Mouse (Mus musculus): Measurements from ENCODE around the gene Gpr35. TPM values are rescaled to one million over a fixed set of nuclear protein-coding genes. Genes with fewer than 3 reads are reported as not detected.
"Not testable (repeated sequence)": the region's sequence is repeated elsewhere in the genome, so short reads cannot be mapped to it uniquely, and the experiment has no call there.

Gpr35 gene
- polyA plus RNA-seq, 1 experiment from 2014 or later: 7.7 TPM

DNA sequence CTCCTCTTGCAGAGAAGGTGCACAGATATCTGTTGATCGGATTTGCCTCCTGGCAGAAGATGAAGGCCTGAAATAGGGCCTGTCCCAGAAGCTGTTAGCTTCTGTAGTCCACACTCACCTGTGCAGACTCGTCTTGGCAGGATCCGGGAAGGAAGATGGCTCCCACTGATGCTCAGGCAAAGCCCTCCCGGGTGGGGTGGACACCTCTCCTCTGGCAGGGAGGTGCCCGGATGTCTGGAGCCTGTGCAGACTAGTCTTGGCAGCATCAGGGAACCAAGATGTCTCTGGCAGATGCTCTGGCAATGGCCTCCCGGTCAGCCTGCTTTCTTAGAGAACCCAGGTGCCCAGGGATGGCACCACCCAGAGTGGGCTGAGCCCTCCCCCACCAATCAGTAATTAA is 20.1 kb downstream of the Gpr35 start:
- not testable (repeated sequence) for H3K9me3 ChIP-seq; H3K4me1 ChIP-seq; H3K9ac ChIP-seq; H3K27me3 ChIP-seq (replicated peaks); H3K4me2 ChIP-seq; H3K36me3 ChIP-seq; ATAC-seq (ENCODE audit: insufficient read depth, low FRiP score, low read depth); H3K27ac ChIP-seq; H3K4me3 ChIP-seq (replicated peaks)
- whole genome bisulfite sequencing: 74% methylated on average over 6 of the region's 6 CpGs

DNA sequence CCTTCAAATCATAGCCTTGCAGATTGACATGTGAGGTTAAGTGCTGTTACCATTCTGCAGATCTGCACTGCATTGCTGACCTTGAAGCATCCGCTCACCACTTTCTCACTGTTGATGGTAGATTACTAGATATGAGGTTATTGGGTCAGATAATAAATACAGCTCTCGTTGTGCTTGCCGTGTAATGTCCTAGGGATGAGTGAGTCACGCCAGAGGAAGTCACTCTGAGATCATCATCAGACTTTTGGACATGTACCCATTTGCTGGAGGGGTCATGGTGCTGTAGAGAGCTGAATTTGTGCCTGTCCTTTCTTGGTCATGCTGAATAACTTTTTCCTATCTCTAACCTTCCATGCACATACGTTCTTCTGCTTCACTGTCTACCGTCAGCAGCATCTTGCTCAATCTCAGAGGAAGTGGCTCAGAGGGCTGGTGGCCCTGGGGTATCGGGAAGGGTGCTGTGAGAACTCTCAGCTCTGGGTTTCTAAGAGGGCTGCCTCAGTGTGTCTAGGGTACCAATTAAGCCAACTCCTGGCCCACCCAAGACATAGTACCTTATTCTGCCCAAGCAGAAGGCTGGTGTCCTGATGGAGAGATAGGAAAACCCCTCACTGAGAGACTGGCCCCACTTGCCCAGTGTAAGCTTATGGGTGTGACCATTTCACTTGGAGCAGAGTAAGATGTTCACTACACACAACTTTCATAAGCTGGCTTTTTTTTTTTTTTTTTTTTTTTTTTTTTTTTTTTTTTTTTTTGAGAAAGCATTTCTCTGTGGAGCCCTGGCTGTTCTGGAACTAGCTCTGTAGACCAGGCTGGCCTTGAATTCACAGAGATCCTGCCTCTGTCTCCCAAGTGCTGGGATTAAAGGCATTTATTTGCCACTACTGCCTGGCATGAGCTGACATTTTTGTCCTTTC is 21.5 kb downstream of the Gpr35 start:
- no peak overlapping the region for H3K4me3 ChIP-seq (replicated peaks)
- ATAC-seq (ENCODE audit: insufficient read depth, low FRiP score, low read depth): no peak

DNA sequence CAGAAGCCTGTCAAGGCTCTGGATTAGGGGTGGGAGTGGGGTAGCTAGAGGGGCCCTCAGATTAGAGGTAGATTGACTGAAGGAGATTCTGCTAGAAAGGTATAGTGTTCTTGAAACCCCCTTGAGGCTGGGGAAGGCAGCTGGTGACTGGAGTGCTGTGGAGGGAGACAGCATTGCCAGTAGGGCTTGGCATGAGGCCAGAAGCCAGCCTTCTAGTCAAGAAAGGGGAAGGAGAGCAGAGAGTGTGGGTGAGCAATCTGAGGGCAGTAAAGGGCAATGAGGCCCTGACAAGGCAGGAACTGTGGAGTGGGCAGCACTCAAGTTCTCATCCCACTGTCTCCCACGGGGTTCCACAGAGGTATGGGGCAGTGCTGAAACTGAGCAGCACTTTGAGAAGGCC is 22.2 kb downstream of the Gpr35 start:
- Histone ChIP-seq H3K4me1 (0 out of 2 replicates have a peak, but pooled peaks cover 10% of the 10 kb centered on the region), H3K9ac (no peak overlapping the region), H3K4me3 (replicated peaks) (no peak overlapping the region), H3K36me3 (no peaks in the 10 kb centered on the region), H3K27ac (no peak overlapping the region), H3K9me3 (no peaks in the 10 kb centered on the region), H3K4me2 (no peak overlapping the region), H3K27me3 (replicated peaks) (no peaks in the 10 kb centered on the region)
- ATAC-seq (ENCODE audit: insufficient read depth, low FRiP score, low read depth): no peak
- WGBS: 48% methylated on average over 1 of the region's 1 CpGs

More for the DNA sequence above, 21.5 kb downstream of the Gpr35 start:
- no peak overlapping the region for H3K27ac ChIP-seq
- H3K4me2 ChIP-seq: no peak overlapping the region
- no peaks in the 10 kb centered on the region for H3K27me3 ChIP-seq (replicated peaks)
- 76% methylated on average over 7 of the region's 7 CpGs for WGBS
- no peaks in the 10 kb centered on the region for H3K9me3 ChIP-seq
- no peaks in the 10 kb centered on the region for H3K36me3 ChIP-seq
- no peak overlapping the region for H3K9ac ChIP-seq
- H3K4me1 ChIP-seq: 0 out of 2 replicates have a peak, but pooled peaks cover 10% of the 10 kb centered on the region

DNA sequence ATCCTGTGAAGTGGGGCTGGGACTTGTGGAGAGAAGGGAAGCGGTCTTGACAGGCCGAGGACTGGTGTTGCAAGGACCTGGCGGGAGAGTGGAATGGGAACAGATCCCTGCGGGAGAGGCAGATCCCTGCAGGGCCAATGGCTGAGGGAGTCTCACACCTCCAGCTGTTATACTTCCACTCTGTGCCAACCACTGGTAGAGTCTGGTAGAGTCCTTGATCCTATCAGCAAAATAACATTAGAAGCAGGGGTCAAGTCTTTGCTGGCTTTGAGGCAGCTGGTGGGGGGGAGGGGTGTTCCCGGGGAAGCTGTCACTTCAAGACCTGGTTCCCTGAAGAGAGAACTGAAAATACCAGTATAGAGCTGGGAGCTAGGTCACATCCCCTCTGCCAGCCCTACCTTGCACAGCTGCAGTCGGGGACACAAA is 25.5 kb downstream of the Gpr35 start:
- Histone ChIP-seq H3K27me3 (replicated peaks) (no peaks in the 10 kb centered on the region), H3K4me1 (peaks cover 16% of the 10 kb centered on the region; the same call in 1 of the 2 replicates), H3K4me3 (replicated peaks) (no peak overlapping the region), H3K27ac (peak overlapping the region; percentile 71), H3K36me3 (no peaks in the 10 kb centered on the region), H3K4me2 (no peak overlapping the region), H3K9ac (no peak overlapping the region), H3K9me3 (no peaks in the 10 kb centered on the region)
- ATAC-seq (ENCODE audit: insufficient read depth, low FRiP score, low read depth): peak; percentile 63
- 33% methylated on average over 6 of the region's 6 CpGs for WGBS

DNA sequence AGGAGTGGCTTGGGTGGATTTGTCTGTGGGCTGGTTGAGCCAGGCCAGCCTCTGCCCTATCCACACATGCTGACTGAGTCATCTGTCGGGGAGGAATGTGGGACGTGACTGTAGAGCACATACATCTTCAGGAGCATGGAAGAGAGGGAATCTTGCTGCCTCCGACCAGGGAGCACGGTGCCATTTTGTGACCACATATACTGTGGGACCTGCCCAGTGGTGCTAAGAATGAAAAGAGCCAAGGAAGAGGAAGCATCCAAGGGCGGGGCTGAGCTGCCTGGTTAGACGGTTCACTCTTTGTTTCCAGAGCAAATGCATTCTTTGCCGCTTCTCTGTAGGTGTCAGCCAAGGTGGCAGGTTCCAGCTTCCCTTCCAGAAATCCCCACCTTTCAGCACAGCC is 28.0 kb downstream of the Gpr35 start:
- H3K36me3 ChIP-seq: no peaks in the 10 kb centered on the region
- 33% methylated on average over 7 of the region's 7 CpGs for WGBS
- H3K4me3 ChIP-seq (replicated peaks): no peak overlapping the region
- H3K9ac ChIP-seq: no peak overlapping the region
- H3K4me2 ChIP-seq: no peak overlapping the region
- peaks cover 11% of the 10 kb centered on the region; the same call in 1 of the 2 replicates for H3K4me1 ChIP-seq
- no peaks in the 10 kb centered on the region for H3K9me3 ChIP-seq
- ATAC-seq (ENCODE audit: insufficient read depth, low FRiP score, low read depth): no peak
- no peaks in the 10 kb centered on the region for H3K27me3 ChIP-seq (replicated peaks)
- H3K27ac ChIP-seq: no peak overlapping the region

DNA sequence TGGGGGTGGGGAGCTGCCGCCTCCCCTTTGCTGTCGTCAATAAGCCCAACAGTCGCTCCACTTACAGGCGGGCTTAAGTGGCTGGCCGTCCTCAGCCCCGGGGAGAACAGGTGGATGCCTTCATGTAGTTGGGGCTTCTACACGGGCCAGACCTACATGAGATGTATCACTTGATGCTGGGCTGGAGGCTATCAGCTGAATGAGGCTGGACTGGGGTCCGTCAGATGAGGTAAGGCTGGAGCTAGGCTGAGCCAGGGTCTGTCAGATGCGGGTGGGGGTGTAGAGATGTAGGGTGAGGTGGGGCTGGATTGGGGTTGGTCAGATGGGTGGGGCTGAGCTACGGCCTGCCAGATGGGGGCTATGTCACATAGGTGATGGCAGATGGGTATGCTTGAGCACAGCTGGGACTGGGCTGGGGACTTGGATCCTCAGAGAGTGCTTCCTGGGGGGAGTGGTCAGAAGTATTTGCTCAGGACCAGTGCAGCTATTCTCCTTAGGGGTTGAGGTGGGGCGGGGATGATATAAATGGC is 28.5 kb downstream of the Gpr35 start:
- no peaks in the 10 kb centered on the region for H3K27me3 ChIP-seq (replicated peaks)
- no peak overlapping the region for H3K9ac ChIP-seq
- peaks cover 11% of the 10 kb centered on the region; the same call in 1 of the 2 replicates for H3K4me1 ChIP-seq
- ATAC-seq (ENCODE audit: insufficient read depth, low FRiP score, low read depth): no peak
- no peak overlapping the region for H3K27ac ChIP-seq
- WGBS: 19% methylated on average over 11 of the region's 11 CpGs
- no peaks in the 10 kb centered on the region for H3K36me3 ChIP-seq
- no peaks in the 10 kb centered on the region for H3K9me3 ChIP-seq
- no peak overlapping the region for H3K4me2 ChIP-seq
- H3K4me3 ChIP-seq (replicated peaks): no peak overlapping the region

DNA sequence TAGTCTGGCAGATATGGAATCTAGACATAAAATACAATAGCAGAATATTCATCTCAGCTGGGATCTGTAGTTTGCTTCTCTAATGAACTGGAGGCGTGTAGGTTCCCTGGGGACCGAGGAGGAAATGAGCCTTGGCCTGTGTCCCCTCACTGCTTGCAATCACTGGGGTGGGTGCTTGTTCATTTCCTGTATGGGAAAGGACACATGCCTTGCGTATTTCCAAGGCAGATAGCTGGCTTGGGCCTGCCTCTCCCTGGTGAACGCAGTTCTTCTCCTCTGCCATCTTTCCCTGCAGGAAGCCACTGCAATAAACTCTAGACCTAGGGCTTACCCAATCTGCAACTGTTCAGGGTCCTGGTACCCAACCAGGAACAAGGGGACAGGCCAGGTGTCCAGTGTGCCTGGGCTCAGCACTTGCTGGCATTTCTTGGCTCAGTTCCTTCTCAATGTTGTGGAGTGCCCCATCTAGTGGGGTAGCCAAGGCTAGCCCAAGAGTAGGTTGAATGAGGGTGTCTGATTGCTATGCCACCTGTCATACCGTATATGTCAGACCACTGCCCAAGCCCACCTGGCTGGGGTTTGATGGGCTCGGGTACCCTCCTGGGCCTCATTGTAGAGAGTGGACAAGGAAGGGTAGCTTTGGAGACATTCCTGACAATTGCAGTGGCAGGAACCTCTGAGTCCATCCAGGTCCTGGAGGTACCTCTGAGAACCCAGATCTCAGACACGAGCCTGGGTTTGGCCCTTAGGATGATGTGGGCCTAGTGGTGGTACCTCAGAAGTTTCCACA is 30.6 kb downstream of the Gpr35 start:
- H3K9ac ChIP-seq: no peak overlapping the region
- 73% methylated on average over 7 of the region's 7 CpGs for whole genome bisulfite sequencing
- H3K4me3 ChIP-seq (replicated peaks): no peak overlapping the region
- H3K4me1 ChIP-seq: peaks cover 6% of the 10 kb centered on the region; the same call in 1 of the 2 replicates
- no peak for ATAC-seq (ENCODE audit: insufficient read depth, low FRiP score, low read depth)
- H3K9me3 ChIP-seq: no peaks in the 10 kb centered on the region
- no peaks in the 10 kb centered on the region for H3K36me3 ChIP-seq
- no peaks in the 10 kb centered on the region for H3K27me3 ChIP-seq (replicated peaks)
- no peak overlapping the region for H3K27ac ChIP-seq
- no peak overlapping the region for H3K4me2 ChIP-seq

DNA sequence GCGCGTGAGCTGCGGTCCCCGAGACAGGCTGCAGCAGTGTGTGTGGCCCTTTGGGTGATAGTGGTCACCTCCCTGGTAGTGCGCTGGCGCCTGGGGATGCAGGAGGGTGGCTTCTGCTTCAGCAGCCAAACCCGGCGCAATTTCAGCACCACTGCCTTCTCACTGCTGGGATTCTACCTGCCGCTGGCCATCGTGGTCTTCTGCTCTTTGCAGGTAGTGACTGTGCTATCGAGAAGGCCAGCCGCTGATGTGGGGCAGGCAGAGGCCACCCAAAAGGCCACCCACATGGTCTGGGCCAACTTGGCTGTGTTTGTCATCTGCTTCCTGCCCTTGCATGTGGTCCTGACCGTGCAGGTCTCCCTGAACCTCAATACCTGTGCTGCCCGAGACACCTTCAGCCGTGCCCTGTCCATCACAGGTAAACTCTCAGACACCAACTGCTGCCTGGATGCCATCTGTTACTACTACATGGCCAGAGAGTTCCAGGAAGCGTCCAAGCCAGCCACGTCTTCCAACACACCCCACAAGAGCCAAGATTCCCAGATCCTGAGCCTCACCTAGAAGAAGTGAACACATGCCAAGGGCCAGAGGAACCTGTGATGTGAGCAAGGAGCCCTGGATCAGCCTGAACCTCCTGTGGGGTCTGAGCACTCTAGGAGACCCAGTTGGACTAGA is 32.4 kb downstream of the Gpr35 start:
- H3K27ac ChIP-seq: no peak overlapping the region
- H3K9me3 ChIP-seq: no peaks in the 10 kb centered on the region
- 88% methylated on average over 17 of the region's 17 CpGs for WGBS
- H3K4me1 ChIP-seq: peaks cover 6% of the 10 kb centered on the region; the same call in 1 of the 2 replicates
- H3K36me3 ChIP-seq: no peaks in the 10 kb centered on the region
- no peaks in the 10 kb centered on the region for H3K27me3 ChIP-seq (replicated peaks)
- no peak overlapping the region for H3K9ac ChIP-seq
- no peak overlapping the region for H3K4me2 ChIP-seq
- ATAC-seq (ENCODE audit: insufficient read depth, low FRiP score, low read depth): no peak
- H3K4me3 ChIP-seq (replicated peaks): no peak overlapping the region

DNA sequence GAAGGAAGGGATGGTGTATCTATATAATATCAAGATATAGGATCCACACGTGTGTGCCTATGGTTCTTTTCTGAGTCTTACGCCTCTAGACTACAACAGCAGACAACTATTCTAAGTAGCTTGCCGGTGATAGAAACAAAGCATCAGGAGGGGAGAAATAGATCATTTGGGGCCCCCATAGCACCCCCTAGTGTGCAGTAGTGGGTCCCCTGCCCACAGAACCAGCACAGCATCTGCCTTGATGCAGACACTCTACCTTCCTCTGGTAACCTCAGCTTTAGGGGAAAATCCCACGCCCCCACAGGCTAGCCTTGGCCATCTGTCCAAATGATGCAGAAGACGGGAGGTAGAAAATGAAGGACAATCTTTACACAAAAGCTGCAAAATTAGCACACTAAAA is 34.3 kb downstream of the Gpr35 start:
- Histone ChIP-seq H3K27ac (no peak overlapping the region), H3K4me2 (no peak overlapping the region), H3K4me3 (replicated peaks) (no peak overlapping the region), H3K9me3 (no peaks in the 10 kb centered on the region), H3K4me1 (no peaks in the 10 kb centered on the region), H3K27me3 (replicated peaks) (no peaks in the 10 kb centered on the region), H3K36me3 (no peaks in the 10 kb centered on the region), H3K9ac (no peak overlapping the region)
- ATAC-seq (ENCODE audit: insufficient read depth, low FRiP score, low read depth): no peak
- 82% methylated on average over 5 of the region's 5 CpGs for WGBS

DNA sequence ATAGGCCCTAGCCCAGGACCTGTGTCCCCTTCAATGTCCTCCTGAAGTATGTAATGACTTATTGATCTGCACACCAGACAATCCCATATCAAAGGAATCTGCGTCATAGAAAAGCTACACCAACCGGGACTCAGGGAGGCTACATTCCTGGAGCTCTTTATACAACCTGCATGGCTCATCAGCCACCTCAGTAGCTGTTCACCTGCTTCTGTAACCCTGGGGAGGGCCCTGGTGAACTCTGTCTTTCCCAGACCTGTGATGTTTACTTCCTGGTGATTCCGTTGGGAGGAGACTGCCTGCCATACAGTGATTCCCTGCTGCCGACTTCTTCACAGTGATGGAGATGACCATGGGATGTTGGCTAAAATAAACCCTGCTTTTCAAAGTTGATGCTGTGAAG is 38.2 kb downstream of the Gpr35 start:
- 47% methylated on average over 4 of the region's 4 CpGs for WGBS
- H3K4me3 ChIP-seq (replicated peaks): no peak overlapping the region
- no peak overlapping the region for H3K4me2 ChIP-seq
- ATAC-seq (ENCODE audit: insufficient read depth, low FRiP score, low read depth): no peak
- no peaks in the 10 kb centered on the region for H3K9me3 ChIP-seq
- H3K9ac ChIP-seq: no peak overlapping the region
- no peaks in the 10 kb centered on the region for H3K36me3 ChIP-seq
- H3K27me3 ChIP-seq (replicated peaks): no peaks in the 10 kb centered on the region
- no peak overlapping the region for H3K27ac ChIP-seq
- H3K4me1 ChIP-seq: no peaks in the 10 kb centered on the region

DNA sequence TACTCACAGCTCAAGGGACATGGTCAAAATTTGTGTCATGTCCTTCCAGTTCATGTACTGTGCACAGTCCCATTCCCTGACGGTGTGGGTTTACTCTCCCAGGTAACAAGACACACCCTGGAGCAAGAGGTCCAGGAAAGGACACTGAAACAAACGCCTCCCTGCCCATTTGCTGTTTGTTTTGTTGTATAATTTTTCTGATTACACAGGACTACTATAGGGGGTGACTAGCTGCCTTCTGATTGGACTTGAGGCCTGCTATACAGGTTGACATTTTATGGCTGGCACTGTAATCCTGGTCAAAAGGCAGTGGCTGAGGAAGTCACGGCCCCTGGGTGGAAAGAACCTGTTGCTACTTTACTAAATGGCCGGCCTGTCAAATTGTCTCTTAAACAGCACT is 39.2 kb downstream of the Gpr35 start:
- H3K36me3 ChIP-seq: no peaks in the 10 kb centered on the region
- no peak overlapping the region for H3K27ac ChIP-seq
- H3K9me3 ChIP-seq: no peaks in the 10 kb centered on the region
- 53% methylated on average over 4 of the region's 4 CpGs for WGBS
- no peaks in the 10 kb centered on the region for H3K27me3 ChIP-seq (replicated peaks)
- H3K4me2 ChIP-seq: no peak overlapping the region
- ATAC-seq (ENCODE audit: insufficient read depth, low FRiP score, low read depth): no peak
- no peak overlapping the region for H3K4me3 ChIP-seq (replicated peaks)
- H3K9ac ChIP-seq: no peak overlapping the region
- H3K4me1 ChIP-seq: no peaks in the 10 kb centered on the region
